Mouse (Mus musculus) heart, postnatal 0 days (tissue): ENCODE measurements around the gene Ino80. TPM values are rescaled to one million over a fixed set of nuclear protein-coding genes. Genes with fewer than 3 reads are reported as not detected.

Experiments used
- ATAC-seq: fragments of 200-750 bp; cut with Nextera tagmentation; 2 replicates; pipeline ENCODE4 v1.8.0; 2017; ENCODE audit warnings: low read depth, moderate number of reproducible peaks, moderate library complexity; ENCODE audit not compliant: insufficient read depth
- DNase-seq: peaks from one replicate; pipeline ENCODE4 v3.0.0-alpha.2; 2016; ENCODE audit warnings: low spot score
- H3K27ac ChIP-seq: fragments of 300-500 bp; sonication (generic); 2 replicates; pipeline ENCODE4 v1.5.1; 2014; ENCODE audit warnings: low read depth, mild to moderate bottlenecking
- H3K27me3 ChIP-seq: fragments of 300-500 bp; sonication (generic); 2 replicates; pipeline ENCODE4 v1.6.1; 2014; ENCODE audit warnings: low read length, mixed read lengths; ENCODE audit not compliant: control insufficient read depth, insufficient read depth
- H3K36me3 ChIP-seq: fragments of 300-500 bp; sonication (generic); replicated peaks from 2 replicates; pipeline ENCODE4 v1.6.1; 2014; ENCODE audit warnings: low read length, mixed read lengths; ENCODE audit not compliant: control insufficient read depth, insufficient read depth
- H3K4me1 ChIP-seq: fragments of 300-500 bp; sonication (generic); 2 replicates; pipeline ENCODE4 v1.6.1; 2014; ENCODE audit warnings: antibody characterized with exemption; ENCODE audit not compliant: control insufficient read depth, insufficient read depth
- H3K4me2 ChIP-seq: fragments of 300-500 bp; sonication (generic); 2 replicates; pipeline ENCODE4 v1.6.1; 2014; ENCODE audit warnings: low read depth, mild to moderate bottlenecking, low read length, moderate library complexity
- H3K4me3 ChIP-seq: fragments of 300-500 bp; sonication (generic); 2 replicates; pipeline ENCODE4 v1.5.1; 2014; ENCODE audit warnings: low read depth, low read length
- H3K9ac ChIP-seq: fragments of 300-500 bp; sonication (generic); replicated peaks from 2 replicates; pipeline ENCODE4 v1.6.1; 2014; ENCODE audit warnings: low read depth, low read length, mixed read lengths
- H3K9me3 ChIP-seq: fragments of 300-500 bp; sonication (generic); replicated peaks from 2 replicates; pipeline ENCODE4 v1.6.1; 2016; ENCODE audit warnings: low read length; ENCODE audit not compliant: control insufficient read depth
- CTCF ChIP-seq: IDR thresholded peaks from 2 replicates; pipeline ENCODE4 v1.5.1; 2016; ENCODE audit warnings: antibody characterized with exemption, control low read depth, low read depth
- EP300 ChIP-seq: IDR thresholded peaks from 2 replicates; pipeline ENCODE4 v1.6.1; 2016; ENCODE audit warnings: antibody characterized with exemption, low read depth
- WGBS: fragments of 180-500 bp; shearing (Covaris S2); extraction: QIAGEN DNeasy Blood & Tissue Kit; methylation state at CpG from one replicate; pipeline ENCODE4 v1.1.7; 2014; 5-methylcytosine and 5-hydroxymethylcytosine counted together
- polyA plus RNA-seq: library from polyadenylated mRNA; unstranded; fragments of >200 nt; fragmentation: Nextera tagmentation; extraction: Ambion mirVana; gene quantifications from 2 replicates; pipeline ENCODE4 v1.2.1, GENCODE M21; 2015
- total RNA-seq: library from RNA; depleted of rRNA; stranded (reverse); fragments of >200 nt; gene quantifications from 2 replicates; pipeline ENCODE4 v1.2.3, GENCODE M21; 2014; ENCODE audit warnings: low replicate concordance

Gene Ino80
- total and polyA plus RNA-seq, 2 experiments from 2014 or later, result 1.7 to 7.2 TPM

DNA sequence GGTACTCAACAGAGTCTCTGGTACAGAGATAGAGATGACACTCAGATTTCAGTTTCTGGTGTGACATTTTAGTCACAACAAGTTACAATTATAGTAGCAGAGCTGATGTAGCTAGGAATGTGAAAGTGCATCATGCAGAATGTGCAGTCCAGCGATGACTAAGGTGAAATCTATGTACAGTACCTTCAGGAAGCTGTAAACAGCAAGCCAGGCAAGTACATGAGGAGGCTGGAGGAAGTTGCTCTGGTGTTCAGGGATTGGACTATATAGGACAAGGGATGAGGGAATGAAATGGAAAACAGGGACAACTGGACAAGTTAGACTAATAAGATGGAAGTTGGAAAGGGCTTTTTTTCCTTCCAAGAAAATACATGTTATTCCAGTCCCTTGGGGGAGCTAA lies 89.2 kb downstream of the Ino80 start:
- no peak overlapping the region for H3K4me2 ChIP-seq
- no peak for TF ChIP-seq EP300
- TF ChIP-seq CTCF, result no peak
- H3K9me3 ChIP-seq, result no peaks in the 10 kb centered on the region
- H3K36me3 ChIP-seq, result peaks cover 56% of the 10 kb centered on the region
- H3K27ac ChIP-seq, result no peak overlapping the region
- no peak for ATAC-seq
- H3K4me3 ChIP-seq, result no peak overlapping the region
- WGBS, result 46% methylated on average over 1 of the region's 1 CpGs
- no peaks in the 10 kb centered on the region for H3K27me3 ChIP-seq
- H3K4me1 ChIP-seq, result no peaks in the 10 kb centered on the region
- H3K9ac ChIP-seq, result no peak overlapping the region
- DNase-seq, result no peak

DNA sequence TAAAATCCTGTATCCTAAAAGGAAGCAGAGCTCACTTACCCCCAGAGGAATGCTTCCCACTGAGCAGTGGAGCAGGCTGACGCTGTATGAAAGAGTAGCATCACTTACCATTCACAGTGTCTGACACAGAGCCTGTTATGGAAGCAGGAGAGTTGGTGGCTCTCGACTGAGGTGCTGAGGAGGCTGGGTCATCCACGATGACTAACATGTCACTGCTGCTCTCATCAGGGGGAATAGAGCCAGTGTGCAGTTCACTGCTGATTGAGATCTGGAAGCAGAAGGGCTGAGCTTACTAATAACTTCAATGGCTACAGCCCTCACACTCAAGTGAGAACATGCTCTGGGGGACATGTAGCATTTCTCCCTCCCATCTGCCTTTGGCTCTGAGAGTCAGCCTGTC lies 98.0 kb downstream of the Ino80 start:
- 71% methylated on average over 3 of the region's 3 CpGs for whole genome bisulfite sequencing
- ATAC-seq, result no peak
- TF ChIP-seq CTCF, result no peak
- no peak for TF ChIP-seq EP300
- Histone ChIP-seq H3K9me3 (no peaks in the 10 kb centered on the region), H3K4me1 (no peaks in the 10 kb centered on the region), H3K36me3 (peaks cover 84% of the 10 kb centered on the region), H3K27me3 (no peaks in the 10 kb centered on the region), H3K4me2 (no peak overlapping the region), H3K27ac (no peak overlapping the region), H3K4me3 (no peak overlapping the region), H3K9ac (no peak overlapping the region)
- no peak for DNase-seq

DNA sequence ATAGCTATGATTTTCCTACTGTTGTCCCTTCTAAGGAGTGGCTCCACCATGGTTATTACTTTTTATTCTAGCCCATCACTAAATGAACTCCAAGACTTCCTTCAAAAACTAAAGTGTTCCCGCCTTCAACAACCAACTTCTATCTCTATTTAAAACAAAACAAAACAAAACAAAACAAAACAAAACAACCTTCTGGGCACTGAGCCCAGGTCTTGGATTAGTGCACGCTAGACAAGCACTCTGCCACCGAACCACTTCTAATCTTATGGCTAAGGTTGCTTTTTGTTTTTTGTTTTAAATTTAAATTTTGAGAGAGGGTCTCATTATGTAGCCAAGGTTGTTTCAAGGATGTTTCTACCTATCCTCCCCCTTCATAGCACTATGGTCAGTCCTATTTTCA lies 99.7 kb downstream of the Ino80 start:
- H3K4me1 ChIP-seq, result no peaks in the 10 kb centered on the region
- H3K9me3 ChIP-seq, result no peaks in the 10 kb centered on the region
- no peak overlapping the region for H3K4me2 ChIP-seq
- H3K4me3 ChIP-seq, result no peak overlapping the region
- DNase-seq (no peak), ATAC-seq (no peak)
- H3K36me3 ChIP-seq, result peaks cover 88% of the 10 kb centered on the region
- no peaks in the 10 kb centered on the region for H3K27me3 ChIP-seq
- whole genome bisulfite sequencing, result 63% methylated on average over 3 of the region's 3 CpGs
- no peak overlapping the region for H3K9ac ChIP-seq
- TF ChIP-seq EP300 (no peak), CTCF (no peak)
- H3K27ac ChIP-seq, result no peak overlapping the region

DNA sequence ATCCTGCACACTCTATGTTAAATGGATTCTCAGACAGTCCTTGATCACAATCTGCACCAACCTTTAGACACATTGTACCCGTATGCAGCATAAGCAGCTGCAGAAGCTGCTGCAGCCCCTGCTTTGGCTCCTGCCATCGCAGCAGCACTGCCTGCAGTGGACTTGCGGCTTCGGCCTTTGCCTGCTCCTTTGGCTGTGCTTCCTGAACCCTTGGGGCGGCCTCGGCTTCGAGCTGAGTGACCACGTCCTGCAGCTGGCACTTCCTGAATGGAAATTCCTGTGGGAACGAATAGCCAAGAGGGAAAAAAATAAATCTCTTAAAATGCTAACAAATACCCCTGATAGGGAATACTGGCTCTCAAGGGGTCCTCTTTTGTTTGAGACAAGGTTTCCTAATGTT lies 100.2 kb downstream of the Ino80 start:
- Histone ChIP-seq H3K36me3 (peaks cover 90% of the 10 kb centered on the region), H3K9ac (no peak overlapping the region)
- no peak for ATAC-seq

DNA sequence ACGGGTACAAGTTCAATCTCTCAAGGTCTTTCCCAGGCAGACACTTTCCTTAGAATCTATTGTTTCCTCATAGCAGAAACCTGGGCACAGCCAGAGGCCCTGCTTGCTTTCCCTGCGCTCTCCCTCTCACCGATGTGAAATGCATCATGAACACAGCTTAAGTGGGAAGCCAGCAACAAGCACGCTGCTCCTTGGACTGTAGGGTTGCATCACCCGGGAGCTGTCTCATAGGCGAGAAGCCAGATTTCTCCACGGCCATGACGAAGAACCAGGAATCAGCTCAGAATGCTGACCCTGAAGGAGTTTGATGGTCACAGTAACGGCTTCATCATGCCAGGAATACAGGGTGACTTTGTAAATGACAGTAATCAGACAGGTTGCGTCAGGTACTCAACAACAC lies 107.4 kb downstream of the Ino80 start:
- ATAC-seq (no peak), DNase-seq (no peak)
- Histone ChIP-seq H3K36me3 (peaks cover 49% of the 10 kb centered on the region), H3K9ac (no peak overlapping the region), H3K9me3 (no peaks in the 10 kb centered on the region), H3K4me3 (no peak overlapping the region), H3K4me2 (no peak overlapping the region), H3K4me1 (no peaks in the 10 kb centered on the region), H3K27me3 (no peaks in the 10 kb centered on the region), H3K27ac (no peak overlapping the region)
- TF ChIP-seq EP300 (no peak), CTCF (no peak)
- WGBS, result 90% methylated on average over 10 of the region's 10 CpGs

More for the DNA sequence above, 100.2 kb downstream of the Ino80 start:
- DNase-seq, result no peak
- H3K4me3 ChIP-seq, result no peak overlapping the region
- no peak overlapping the region for H3K4me2 ChIP-seq
- WGBS, result 62% methylated on average over 9 of the region's 9 CpGs
- no peak overlapping the region; the same call in 1 of the 2 replicates for H3K27ac ChIP-seq
- H3K4me1 ChIP-seq, result no peaks in the 10 kb centered on the region
- no peaks in the 10 kb centered on the region for H3K27me3 ChIP-seq
- TF ChIP-seq CTCF, result no peak
- no peak for TF ChIP-seq EP300
- H3K9me3 ChIP-seq, result no peaks in the 10 kb centered on the region

DNA sequence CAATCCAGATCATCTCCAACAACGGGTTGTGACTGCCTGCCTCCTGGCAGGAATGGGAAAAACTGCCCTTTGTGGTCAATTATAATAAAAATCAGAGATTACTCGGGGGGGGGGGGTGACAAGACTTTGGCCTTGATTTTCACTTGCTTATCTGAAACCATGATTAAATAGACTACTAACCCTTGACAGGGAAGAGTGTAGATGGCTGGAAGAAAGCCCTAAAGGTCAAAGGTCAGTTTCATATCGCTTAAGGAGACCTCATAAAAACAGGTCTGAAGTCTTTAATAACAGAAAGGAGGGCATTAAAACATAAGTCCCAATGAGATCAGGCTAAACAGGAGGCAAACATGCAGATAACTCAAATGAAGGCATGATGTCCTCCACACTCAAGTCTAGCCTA lies 110.1 kb downstream of the Ino80 start:
- TF ChIP-seq EP300, result no peak
- no peak for TF ChIP-seq CTCF
- H3K9ac ChIP-seq, result no peak overlapping the region
- ATAC-seq (no peak), DNase-seq (no peak)
- no peak overlapping the region for H3K4me3 ChIP-seq
- H3K27ac ChIP-seq, result no peak overlapping the region
- 76% methylated on average over 3 of the region's 3 CpGs for WGBS
- peaks cover 24% of the 10 kb centered on the region for H3K36me3 ChIP-seq
- H3K4me1 ChIP-seq, result no peaks in the 10 kb centered on the region
- no peaks in the 10 kb centered on the region for H3K27me3 ChIP-seq
- H3K4me2 ChIP-seq, result no peak overlapping the region
- H3K9me3 ChIP-seq, result no peaks in the 10 kb centered on the region
